Mouse (Mus musculus): ENCODE results near the gene Crlf3.

DNA sequence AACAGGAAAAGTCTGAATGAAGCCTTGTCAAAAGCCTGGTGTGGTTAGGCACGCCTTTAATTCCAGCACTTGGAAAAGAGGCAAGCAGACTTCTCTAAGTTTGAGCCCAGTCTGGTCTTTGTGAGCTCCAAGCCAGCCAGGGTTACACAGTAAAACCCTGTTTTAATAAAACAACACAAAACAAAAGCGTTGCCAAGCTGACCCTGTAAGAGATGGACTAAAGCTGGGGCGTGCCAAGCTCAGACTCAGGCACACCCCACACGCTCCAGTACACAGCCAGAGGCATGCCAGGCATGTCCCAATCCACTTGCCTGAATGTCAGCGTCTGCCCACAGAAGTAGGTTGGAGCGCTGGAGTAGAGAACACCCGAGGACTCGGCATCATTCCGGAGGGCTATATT lies 24.6 kb downstream of the Crlf3 start:
- TF ChIP-seq GATA1 (IDR thresholded peaks at IDR 0.05; ENCODE audit: borderline replicate concordance, low read length): no peak
- TF ChIP-seq FLI1 (IDR thresholded peaks at IDR 0.05; ENCODE audit: low read length): no peak
